Mouse (Mus musculus): ENCODE data around the gene Bahd1. TPM values are rescaled to one million over a fixed set of nuclear protein-coding genes. Genes with fewer than 3 reads are reported as not detected.

Bahd1 gene
- total RNA-seq, 1 experiment, result 7.7 TPM

- H3K9me3 ChIP-seq (ENCODE audit: control insufficient read depth, insufficient read depth, low read depth, low read length), result no peaks in the 10 kb centered on the region
- H3K27ac ChIP-seq (ENCODE audit: insufficient read depth, low read depth, low read length, poor library complexity, severe bottlenecking), result no peak overlapping the region
- no peak for DNase-seq (ENCODE audit: low read depth, low spot score)
- TF ChIP-seq MAFK (IDR thresholded peaks at IDR 0.05; ENCODE audit: insufficient read depth, low read depth, low read length) (no peak), HCFC1 (IDR thresholded peaks at IDR 0.05; ENCODE audit: borderline replicate concordance, insufficient read depth, low read length) (no peak), ZNF384 (IDR thresholded peaks at IDR 0.05; ENCODE audit: low read depth, low read length) (no peak), CHD2 (IDR thresholded peaks at IDR 0.05; ENCODE audit: low read depth, low read length) (no peak), ZC3H11A (IDR thresholded peaks at IDR 0.05; ENCODE audit: borderline replicate concordance, low read depth, low read length) (no peak)
- in situ Hi-C loops (cut with MboI; ENCODE audit: low sequenced_read_pairs in 2 of 2, unreplicated experiment in 2 of 2), result no loop called here
- peak overlapping the region; percentile 83 for H3K9ac ChIP-seq (ENCODE audit: insufficient read depth, low read depth, low read length, poor library complexity, severe bottlenecking)
- H3K36me3 ChIP-seq (ENCODE audit: control insufficient read depth, insufficient read depth, low read length, poor library complexity, severe bottlenecking), result no peaks in the 10 kb centered on the region
- H3K4me1 ChIP-seq (ENCODE audit: control insufficient read depth in 2 of 2, insufficient read depth in 2 of 2, low read length in 2 of 2, poor library complexity in 1 of 2), result peaks cover 0 to 20% of the 10 kb centered on the region in 2 experiments; a peak in 2 of 4 replicates
- peak overlapping the region; percentile 65 to 85 for H3K4me3 ChIP-seq (ENCODE audit: insufficient read depth in 1 of 2, low read depth in 1 of 2, low read length in 2 of 2, poor library complexity in 1 of 2, severe bottlenecking in 1 of 2)
These were observed 2.2 kb downstream of the Bahd1 start for GRCm38 (mm10) chr2:118902051-118903025.

GRCm38 (mm10) chr2:118903333-118903741 is 3.2 kb downstream of the Bahd1 start:
- Histone ChIP-seq H3K27ac (ENCODE audit: insufficient read depth, low read depth, low read length, poor library complexity, severe bottlenecking) (no peak overlapping the region), H3K9me3 (ENCODE audit: control insufficient read depth, insufficient read depth, low read depth, low read length) (no peaks in the 10 kb centered on the region), H3K9ac (ENCODE audit: insufficient read depth, low read depth, low read length, poor library complexity, severe bottlenecking) (no peak overlapping the region), H3K4me3 (ENCODE audit: insufficient read depth in 1 of 2, low read depth in 1 of 2, low read length in 2 of 2, poor library complexity in 1 of 2, severe bottlenecking in 1 of 2) (no peak overlapping the region; a peak in 1 of 4 replicates), H3K36me3 (ENCODE audit: control insufficient read depth, insufficient read depth, low read length, poor library complexity, severe bottlenecking) (no peaks in the 10 kb centered on the region), H3K4me1 (ENCODE audit: control insufficient read depth in 2 of 2, insufficient read depth in 2 of 2, low read length in 2 of 2, poor library complexity in 1 of 2) (peaks cover 0 to 17% of the 10 kb centered on the region in 2 experiments; a peak in 2 of 4 replicates)
- in situ Hi-C loops (cut with MboI; ENCODE audit: low sequenced_read_pairs in 2 of 2, unreplicated experiment in 2 of 2), result no loop called here
- no peak for TF ChIP-seq CHD2 (IDR thresholded peaks at IDR 0.05; ENCODE audit: low read depth, low read length)
- no peak for TF ChIP-seq ZNF384 (IDR thresholded peaks at IDR 0.05; ENCODE audit: low read depth, low read length)
- no peak for TF ChIP-seq MAFK (IDR thresholded peaks at IDR 0.05; ENCODE audit: insufficient read depth, low read depth, low read length)
- no peak for TF ChIP-seq ZC3H11A (IDR thresholded peaks at IDR 0.05; ENCODE audit: borderline replicate concordance, low read depth, low read length)
- no peak for TF ChIP-seq HCFC1 (IDR thresholded peaks at IDR 0.05; ENCODE audit: borderline replicate concordance, insufficient read depth, low read length)
- DNase-seq (ENCODE audit: low read depth, low spot score), result no peak

- Histone ChIP-seq H3K36me3 (ENCODE audit: control insufficient read depth, insufficient read depth, low read length, poor library complexity, severe bottlenecking) (no peaks in the 10 kb centered on the region), H3K4me1 (ENCODE audit: control insufficient read depth in 2 of 2, insufficient read depth in 2 of 2, low read length in 2 of 2, poor library complexity in 1 of 2) (peaks cover 0 to 11% of the 10 kb centered on the region in 2 experiments; a peak in 2 of 4 replicates), H3K4me3 (ENCODE audit: insufficient read depth in 1 of 2, low read depth in 1 of 2, low read length in 2 of 2, poor library complexity in 1 of 2, severe bottlenecking in 1 of 2) (no peak overlapping the region), H3K27ac (ENCODE audit: insufficient read depth, low read depth, low read length, poor library complexity, severe bottlenecking) (no peak overlapping the region), H3K9ac (ENCODE audit: insufficient read depth, low read depth, low read length, poor library complexity, severe bottlenecking) (no peak overlapping the region), H3K9me3 (ENCODE audit: control insufficient read depth, insufficient read depth, low read depth, low read length) (no peaks in the 10 kb centered on the region)
- in situ Hi-C loops (cut with MboI; ENCODE audit: low sequenced_read_pairs in 2 of 2, unreplicated experiment in 2 of 2), result no loop called here
- TF ChIP-seq ZNF384 (IDR thresholded peaks at IDR 0.05; ENCODE audit: low read depth, low read length) (no peak), CHD2 (IDR thresholded peaks at IDR 0.05; ENCODE audit: low read depth, low read length) (no peak), ZC3H11A (IDR thresholded peaks at IDR 0.05; ENCODE audit: borderline replicate concordance, low read depth, low read length) (no peak), MAFK (IDR thresholded peaks at IDR 0.05; ENCODE audit: insufficient read depth, low read depth, low read length) (no peak), HCFC1 (IDR thresholded peaks at IDR 0.05; ENCODE audit: borderline replicate concordance, insufficient read depth, low read length) (no peak)
- DNase-seq (ENCODE audit: low read depth, low spot score), result no peak
These were observed 5.4 kb downstream of the Bahd1 start for GRCm38 (mm10) chr2:118905433-118906117.

GRCm38 (mm10) chr2:118906118-118906492 is 5.9 kb downstream of the Bahd1 start:
- in situ Hi-C loops (cut with MboI; ENCODE audit: low sequenced_read_pairs in 2 of 2, unreplicated experiment in 2 of 2), result no loop called here
- TF ChIP-seq ZNF384 (IDR thresholded peaks at IDR 0.05; ENCODE audit: low read depth, low read length), result no peak
- TF ChIP-seq CHD2 (IDR thresholded peaks at IDR 0.05; ENCODE audit: low read depth, low read length), result no peak
- TF ChIP-seq ZC3H11A (IDR thresholded peaks at IDR 0.05; ENCODE audit: borderline replicate concordance, low read depth, low read length), result no peak
- no peak for TF ChIP-seq HCFC1 (IDR thresholded peaks at IDR 0.05; ENCODE audit: borderline replicate concordance, insufficient read depth, low read length)
- no peak for TF ChIP-seq MAFK (IDR thresholded peaks at IDR 0.05; ENCODE audit: insufficient read depth, low read depth, low read length)
- Histone ChIP-seq H3K4me3 (ENCODE audit: insufficient read depth in 1 of 2, low read depth in 1 of 2, low read length in 2 of 2, poor library complexity in 1 of 2, severe bottlenecking in 1 of 2) (no peak overlapping the region), H3K36me3 (ENCODE audit: control insufficient read depth, insufficient read depth, low read length, poor library complexity, severe bottlenecking) (no peaks in the 10 kb centered on the region), H3K27ac (ENCODE audit: insufficient read depth, low read depth, low read length, poor library complexity, severe bottlenecking) (no peak overlapping the region), H3K9ac (ENCODE audit: insufficient read depth, low read depth, low read length, poor library complexity, severe bottlenecking) (no peak overlapping the region), H3K4me1 (ENCODE audit: control insufficient read depth in 2 of 2, insufficient read depth in 2 of 2, low read length in 2 of 2, poor library complexity in 1 of 2) (peaks cover 0 to 12% of the 10 kb centered on the region in 2 experiments; a peak in 1 of 4 replicates), H3K9me3 (ENCODE audit: control insufficient read depth, insufficient read depth, low read depth, low read length) (no peaks in the 10 kb centered on the region)
- no peak for DNase-seq (ENCODE audit: low read depth, low spot score)

Measured in ES-E14 (cell line).